Mouse (Mus musculus): ENCODE measurements around the gene Polr3b.

Polr3b gene

GRCm38 (mm10) chr10:84611664-84612063 is 10.4 kb upstream of the Polr3b start:
- DNase-seq = no peak

- no peak for DNase-seq
Observed at GRCm38 (mm10) chr10:84612281-84612680, 9.8 kb upstream of the Polr3b start.

- no peak for DNase-seq
Observed at GRCm38 (mm10) chr10:84613366-84613765, 8.7 kb upstream of the Polr3b start.

GRCm38 (mm10) chr10:84615076-84615475 is 7.0 kb upstream of the Polr3b start:
- DNase-seq = no peak

GRCm38 (mm10) chr10:84631182-84631581 is 9.1 kb downstream of the Polr3b start:
- DNase-seq = peak; percentile 72

GRCm38 (mm10) chr10:84632005-84632404 is 9.9 kb downstream of the Polr3b start:
- no peak for DNase-seq

- DNase-seq = no peak
Observed at GRCm38 (mm10) chr10:84636656-84637055, 14.6 kb downstream of the Polr3b start.

GRCm38 (mm10) chr10:84638382-84638781 is 16.3 kb downstream of the Polr3b start:
- DNase-seq = no peak

GRCm38 (mm10) chr10:84639525-84640287 is 17.6 kb downstream of the Polr3b start:
- no peak for DNase-seq

GRCm38 (mm10) chr10:84640861-84641260 is 18.8 kb downstream of the Polr3b start:
- DNase-seq = no peak

- DNase-seq = peak; percentile 44
Observed at GRCm38 (mm10) chr10:84641576-84641975, 19.5 kb downstream of the Polr3b start.

GRCm38 (mm10) chr10:84645940-84646339 is 23.8 kb downstream of the Polr3b start:
- DNase-seq = no peak

GRCm38 (mm10) chr10:84646506-84647102 is 24.5 kb downstream of the Polr3b start:
- no peak for DNase-seq

- DNase-seq = no peak
Observed at GRCm38 (mm10) chr10:84647264-84647663, 25.2 kb downstream of the Polr3b start.

- no peak for DNase-seq
Observed at GRCm38 (mm10) chr10:84648911-84649310, 26.8 kb downstream of the Polr3b start.

- no peak for DNase-seq
Observed at GRCm38 (mm10) chr10:84654029-84654428, 31.9 kb downstream of the Polr3b start.

- DNase-seq = no peak
Observed at GRCm38 (mm10) chr10:84654731-84655130, 32.6 kb downstream of the Polr3b start.

- no peak for DNase-seq
Observed at GRCm38 (mm10) chr10:84656618-84657017, 34.5 kb downstream of the Polr3b start.

- no peak for DNase-seq
Observed at GRCm38 (mm10) chr10:84657437-84658087, 35.5 kb downstream of the Polr3b start.

GRCm38 (mm10) chr10:84658088-84658848 is 36.2 kb downstream of the Polr3b start:
- DNase-seq = no peak

GRCm38 (mm10) chr10:84659281-84659680 is 37.2 kb downstream of the Polr3b start:
- DNase-seq = no peak

GRCm38 (mm10) chr10:84662138-84662537 is 40.0 kb downstream of the Polr3b start:
- no peak for DNase-seq

GRCm38 (mm10) chr10:84665713-84666260 is 43.7 kb downstream of the Polr3b start:
- DNase-seq = no peak
